Mouse (Mus musculus) liver, embryonic 14.5 days (tissue): ENCODE measurements at regions not wholly inside any gene's neighbourhood (a gene's known extent, or its start where the extent isn't known, plus 50 kb on each side); places are given as distances from the start of the nearest gene placed in this dataset.

Experiments used
- ATAC-seq: fragments of 200-750 bp; cut with Nextera tagmentation; 2 replicates; pipeline ENCODE4 v1.8.0; 2017; ENCODE audit warnings: moderate number of reproducible peaks, mild to moderate bottlenecking, moderate library complexity; ENCODE audit not compliant: insufficient read depth
- DNase-seq, 3 experiments: peaks; one replicate each; pipeline ENCODE4 v3.0.0-alpha.2; 2012 to 2013; ENCODE audit warnings: low read depth in 3 of 3, low spot score in 3 of 3
- H3K27ac ChIP-seq: fragments of 300-500 bp; sonication (generic); 2 replicates; pipeline ENCODE4 v1.5.1; 2014; ENCODE audit warnings: moderate library complexity, mild to moderate bottlenecking, control low read depth, inconsistent platforms
- H3K27me3 ChIP-seq: fragments of 300-500 bp; sonication (generic); 2 replicates; pipeline ENCODE4 v1.6.1; 2014; ENCODE audit warnings: mild to moderate bottlenecking, low read length, moderate library complexity; ENCODE audit not compliant: control insufficient read depth, insufficient read depth
- H3K36me3 ChIP-seq: fragments of 300-500 bp; sonication (generic); replicated peaks from 2 replicates; pipeline ENCODE4 v1.6.1; 2014; ENCODE audit warnings: low read depth; ENCODE audit not compliant: control insufficient read depth, insufficient read depth
- H3K4me1 ChIP-seq, 2 experiments: fragments of 200-500 bp in 1 of 2; fragments of 300-500 bp in 1 of 2; sonication (generic) in 1 of 2; replicated peaks; 2 replicates each; pipeline ENCODE4 v1.6.1; 2012 to 2014; ENCODE audit warnings: antibody characterized with exemption in 1 of 2, inconsistent platforms in 1 of 2, low read length in 1 of 2; ENCODE audit not compliant: control insufficient read depth in 2 of 2, insufficient read depth in 2 of 2
- H3K4me2 ChIP-seq: fragments of 300-500 bp; sonication (generic); 2 replicates; pipeline ENCODE4 v1.6.1; 2014; ENCODE audit warnings: low read depth, mild to moderate bottlenecking, control low read depth, moderate library complexity
- H3K4me3 ChIP-seq, 2 experiments: fragments of 200-500 bp in 1 of 2; fragments of 300-500 bp in 1 of 2; sonication (generic) in 1 of 2; 2 replicates each; pipeline ENCODE4 v1.5.1; 2012 to 2014; ENCODE audit warnings: low read depth in 2 of 2, low read length in 2 of 2, mild to moderate bottlenecking in 2 of 2, control low read depth in 1 of 2, inconsistent platforms in 1 of 2, moderate library complexity in 1 of 2; ENCODE audit not compliant: insufficient read depth in 1 of 2
- H3K9ac ChIP-seq: fragments of 300-500 bp; sonication (generic); replicated peaks from 2 replicates; pipeline ENCODE4 v1.6.1; 2014; ENCODE audit warnings: mild to moderate bottlenecking, control low read depth, moderate library complexity
- H3K9me3 ChIP-seq: fragments of 300-500 bp; sonication (generic); 2 replicates; pipeline ENCODE4 v1.6.1; 2016; ENCODE audit warnings: low read length, mixed read lengths; ENCODE audit not compliant: control insufficient read depth
- CTCF ChIP-seq: IDR thresholded peaks from 2 replicates; pipeline ENCODE4 v1.5.1; 2016; ENCODE audit warnings: antibody characterized with exemption, low read depth, control low read depth
- EP300 ChIP-seq: IDR thresholded peaks from 2 replicates; pipeline ENCODE4 v1.6.1; 2016; ENCODE audit warnings: antibody characterized with exemption, low read depth
- WGBS: fragments of 180-500 bp; shearing (Covaris S2); extraction: QIAGEN DNeasy Blood & Tissue Kit; methylation state at CpG from one replicate; pipeline ENCODE4 v1.1.7; 2014; ENCODE audit not compliant: insufficient replicate concordance; 5-methylcytosine and 5-hydroxymethylcytosine counted together

GRCm38 (mm10) chr16:76875397-76876018 lies 138.0 kb upstream of the Usp25 start:
- DNase-seq (no peak), ATAC-seq (no peak)
- H3K4me3 ChIP-seq, result no peak overlapping the region
- H3K9me3 ChIP-seq, result no peaks in the 10 kb centered on the region
- TF ChIP-seq EP300 (no peak), CTCF (no peak)
- H3K9ac ChIP-seq, result no peak overlapping the region
- no peak overlapping the region for H3K27ac ChIP-seq
- no peaks in the 10 kb centered on the region for H3K36me3 ChIP-seq
- 70% methylated on average over 3 of the region's 3 CpGs for whole genome bisulfite sequencing
- H3K4me2 ChIP-seq, result no peak overlapping the region
- H3K27me3 ChIP-seq, result no peaks in the 10 kb centered on the region
- H3K4me1 ChIP-seq, result no peaks in the 10 kb centered on the region

GRCm38 (mm10) chr16:76866465-76866802 lies 147.1 kb upstream of the Usp25 start:
- no peak overlapping the region for H3K9ac ChIP-seq
- no peaks in the 10 kb centered on the region for H3K9me3 ChIP-seq
- TF ChIP-seq EP300, result no peak
- TF ChIP-seq CTCF, result no peak
- no peak overlapping the region for H3K27ac ChIP-seq
- H3K4me3 ChIP-seq, result no peak overlapping the region
- no peaks in the 10 kb centered on the region for H3K36me3 ChIP-seq
- ATAC-seq, result no peak
- DNase-seq, result no peak
- no peak overlapping the region for H3K4me2 ChIP-seq
- H3K27me3 ChIP-seq, result no peaks in the 10 kb centered on the region
- 40% methylated on average over 4 of the region's 4 CpGs for WGBS
- no peaks in the 10 kb centered on the region for H3K4me1 ChIP-seq

- WGBS, result 35% methylated on average over 8 of the region's 12 CpGs
- no peak overlapping the region for H3K27ac ChIP-seq
- H3K36me3 ChIP-seq, result no peaks in the 10 kb centered on the region
- no peaks in the 10 kb centered on the region for H3K9me3 ChIP-seq
- H3K4me2 ChIP-seq, result no peak overlapping the region
- TF ChIP-seq CTCF, result no peak; the same call in 1 of the 2 replicates
- TF ChIP-seq EP300, result no peak
- DNase-seq, result peak in 1 of 3 experiments; percentile 2
- ATAC-seq, result no peak
- H3K4me1 ChIP-seq, result no peaks in the 10 kb centered on the region
- no peaks in the 10 kb centered on the region for H3K27me3 ChIP-seq
- H3K9ac ChIP-seq, result no peak overlapping the region
- H3K4me3 ChIP-seq, result no peak overlapping the region
Measured at GRCm38 (mm10) chr16:76865731-76866464, 147.6 kb upstream of the Usp25 start.

GRCm38 (mm10) chr16:76864392-76864791 lies 149.1 kb upstream of the Usp25 start:
- Histone ChIP-seq H3K9me3 (no peaks in the 10 kb centered on the region), H3K9ac (no peak overlapping the region), H3K27ac (no peak overlapping the region), H3K36me3 (no peaks in the 10 kb centered on the region), H3K4me2 (no peak overlapping the region), H3K27me3 (no peaks in the 10 kb centered on the region), H3K4me1 (no peaks in the 10 kb centered on the region), H3K4me3 (no peak overlapping the region)
- no peak for TF ChIP-seq CTCF
- TF ChIP-seq EP300, result no peak
- no peak for DNase-seq
- no peak for ATAC-seq
- 66% methylated on average over 3 of the region's 3 CpGs for WGBS

- Histone ChIP-seq H3K4me2 (no peak overlapping the region), H3K36me3 (no peaks in the 10 kb centered on the region), H3K9me3 (no peaks in the 10 kb centered on the region), H3K27me3 (no peaks in the 10 kb centered on the region), H3K27ac (no peak overlapping the region), H3K4me1 (no peaks in the 10 kb centered on the region), H3K4me3 (no peak overlapping the region), H3K9ac (no peak overlapping the region)
- TF ChIP-seq CTCF, result no peak
- TF ChIP-seq EP300, result no peak
- DNase-seq, result no peak
- no peak for ATAC-seq
- WGBS, result 80% methylated on average over 2 of the region's 2 CpGs
Measured at GRCm38 (mm10) chr16:76855797-76856196, 157.7 kb upstream of the Usp25 start.
